9 mouse cellular contexts compared by ENCODE assay signal in the genomic region with DNA sequence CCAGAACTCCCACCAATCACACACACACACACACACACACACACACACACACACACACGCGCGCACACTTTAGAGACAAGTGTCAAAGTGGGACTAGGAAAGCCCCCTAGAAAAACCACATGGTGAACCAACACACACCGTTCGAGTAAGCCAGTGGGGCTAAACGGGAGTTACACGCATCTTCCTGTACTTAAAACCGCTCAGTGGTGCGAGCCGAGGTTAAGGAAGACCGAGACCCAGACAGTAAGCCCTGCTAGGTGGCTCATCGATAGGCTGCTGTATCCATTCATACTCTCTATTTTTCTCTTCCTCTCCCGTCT. TPM values are rescaled to one million over a fixed set of nuclear protein-coding genes. Genes with fewer than 3 reads are reported as not detected.
DNase-seq lines count a peak whose midpoint lies in the region; ATAC-seq and TF ChIP-seq lines count a peak whose summit lies in the region.
"Had no signal": no experiment of that assay in that cellular context is flagged by ENCODE, and none has a peak within 500 bp of the region (broad histone marks: within the 10 kb centered on the region; RNA-seq: fewer than 3 reads in every experiment).

No protein-coding gene starts in this region.

- no peaks in the 10 kb centered on the region for H3K36me3 ChIP-seq in forebrain, embryonic 15.5 days
- no peaks in the 10 kb centered on the region for H3K36me3 ChIP-seq in liver, postnatal 0 days (replicated peaks; ENCODE audit: insufficient read depth, low read length)

- peak overlapping the region; percentile 99 for H3K27ac ChIP-seq in forebrain, embryonic 15.5 days (replicated peaks)
- H3K27ac ChIP-seq in liver, postnatal 0 days (ENCODE audit: low read depth), result no peak overlapping the region
- H3K27ac ChIP-seq: liver, embryonic 14.5 days had no signal

- ATAC-seq in forebrain, embryonic 15.5 days (replicated peaks), result no peak
- ATAC-seq in liver, postnatal 0 days, result no peak
- no peak for ATAC-seq in CD4-positive, CD25-positive, alpha-beta regulatory T cell, adult 4 months

- TF ChIP-seq CTCF in liver, postnatal 0 days (IDR thresholded peaks at IDR 0.05; ENCODE audit: low read depth), result no peak

- WGBS in forebrain, embryonic 15.5 days, result 3% methylated on average over 13 of the region's 13 CpGs
- 2% methylated on average over 13 of the region's 13 CpGs for WGBS in liver, postnatal 0 days (ENCODE audit: insufficient replicate concordance)

- H3K4me1 ChIP-seq in forebrain, embryonic 15.5 days, result peaks cover 36% of the 10 kb centered on the region
- peaks cover 6% of the 10 kb centered on the region; the same call in 1 of the 2 replicates for H3K4me1 ChIP-seq in liver, postnatal 0 days (ENCODE audit: insufficient read depth)

- peak; percentile 9 for DNase-seq in adrenal gland, postnatal 25 days
- DNase-seq in adrenal gland, postnatal 14 days, result no peak
- peak; percentile 37 for DNase-seq in 3T3-L1 (ENCODE audit: low read depth, low spot score)
- no peak for DNase-seq in liver, postnatal 0 days
- DNase-seq in layer of hippocampus, adult 9-10 months (ENCODE audit: low spot score), result no peak
- DNase-seq in thymus, postnatal 25 days, result no peak

- H3K9ac ChIP-seq in forebrain, embryonic 15.5 days (replicated peaks), result peak overlapping the region; percentile 81
- H3K9ac ChIP-seq in liver, postnatal 0 days (replicated peaks), result no peak overlapping the region
- H3K9ac ChIP-seq: liver, embryonic 14.5 days had no signal

- no peaks in the 10 kb centered on the region for H3K9me3 ChIP-seq in forebrain, embryonic 15.5 days
- H3K9me3 ChIP-seq in liver, postnatal 0 days (ENCODE audit: low read length), result no peaks in the 10 kb centered on the region

- TF ChIP-seq EP300 in liver, postnatal 0 days (IDR thresholded peaks at IDR 0.05; ENCODE audit: low read depth), result no peak

- H3K4me2 ChIP-seq in forebrain, embryonic 15.5 days (replicated peaks), result peak overlapping the region; percentile 78
- H3K4me2 ChIP-seq in liver, postnatal 0 days (ENCODE audit: low read depth, low read length), result peak overlapping the region; percentile 59; the same call in 1 of the 2 replicates

- peak overlapping the region; percentile 79 for H3K4me3 ChIP-seq in forebrain, embryonic 15.5 days
- H3K4me3 ChIP-seq in liver, postnatal 0 days (ENCODE audit: low read depth, low read length), result no peak overlapping the region

- no peaks in the 10 kb centered on the region for H3K27me3 ChIP-seq in forebrain, embryonic 15.5 days
- peaks cover 78% of the 10 kb centered on the region for H3K27me3 ChIP-seq in liver, postnatal 0 days (ENCODE audit: insufficient read depth, low read length)

RNA-seq across cellular contexts. Expression of a gene that starts 6.6 kb away (rescaled TPM):
- total RNA-seq in adrenal gland, postnatal 25 days (2021), result 258 and 277 TPM in 2 replicates
- total RNA-seq in adrenal gland, postnatal 14 days (2021), result 150 and 159 TPM in 2 replicates
- polyA plus RNA-seq in forebrain, embryonic 15.5 days (2015; fragmentation: Nextera tagmentation; extraction: Ambion mirVana), result 155 and 167 TPM in 2 replicates
- polyA plus RNA-seq in liver, postnatal 0 days (2015; fragmentation: Nextera tagmentation; extraction: Ambion mirVana), result 2.0 and 2.4 TPM in 2 replicates
- polyA plus RNA-seq in CD4-positive, CD25-positive, alpha-beta regulatory T cell, adult 4 months (2017; shearing (Covaris generic)), result not detected

Comparison
In these comparisons a context has a peak if more than half of its experiments do, and no peak if none do; other contexts are left out.
1. DNase-seq: peak in adrenal gland, postnatal 25 days (single experiment) and 3T3-L1 (single experiment); none in adrenal gland, postnatal 14 days (single experiment), liver, postnatal 0 days (single experiment), layer of hippocampus, adult 9-10 months (single experiment) and thymus, postnatal 25 days (single experiment).
2. RNA of a gene that starts 6.6 kb away (polyA plus RNA-seq): 155 to 167 TPM in forebrain, embryonic 15.5 days; 2.0 to 2.4 TPM in liver, postnatal 0 days and not detected in CD4-positive, CD25-positive, alpha-beta regulatory T cell, adult 4 months; every median in the first group is over 10 times any median in the second.